Mouse (Mus musculus) megakaryocyte, embryonic 14.5 days (primary cell): ENCODE measurements around the gene Guk1.

ENCODE experiments used
- FLI1 ChIP-seq: IDR thresholded peaks from 2 replicates; pipeline ENCODE4 v1.6.1; 2012; ENCODE audit warnings: low read length, inconsistent platforms, mixed read lengths
- GATA1 ChIP-seq: IDR thresholded peaks from 3 replicates; pipeline ENCODE4 v1.6.1; 2012; ENCODE audit warnings: mixed read lengths, low read length, inconsistent platforms, borderline replicate concordance

GRCm38 (mm10) chr11:59142962-59143361 is 49.0 kb downstream of the Guk1 start:
- TF ChIP-seq GATA1: no peak
- no peak for TF ChIP-seq FLI1
